Mouse (Mus musculus) C2C12 (cell line): ENCODE data around the gene Tnfrsf1b.

Source experiments
- CEBPB ChIP-seq: IDR thresholded peaks from one replicate; pipeline ENCODE4 v1.6.1; 2011; ENCODE audit warnings: low read depth, mild to moderate bottlenecking, control low read depth, moderate library complexity
- CTCF ChIP-seq: IDR thresholded peaks from one replicate; pipeline ENCODE4 v1.5.1; 2011; ENCODE audit not compliant: control insufficient read depth, insufficient read depth, insufficient read length
- FOSL1 ChIP-seq: IDR thresholded peaks from one replicate; pipeline ENCODE4 v1.8.0; 2011; ENCODE audit warnings: mild to moderate bottlenecking, low read length; ENCODE audit not compliant: poor library complexity, insufficient read depth, severe bottlenecking
- MAX ChIP-seq: IDR thresholded peaks from one replicate; pipeline ENCODE4 v1.6.1; 2011; ENCODE audit warnings: mild to moderate bottlenecking, control low read depth
- MYOD1 ChIP-seq: IDR thresholded peaks from one replicate; pipeline ENCODE4 v1.6.1; 2011; ENCODE audit warnings: low read depth; ENCODE audit not compliant: control insufficient read depth, insufficient read length
- MYOG ChIP-seq: IDR thresholded peaks from one replicate; pipeline ENCODE4 v1.6.1; 2011; ENCODE audit not compliant: control insufficient read depth, insufficient read length; ENCODE audit errors: extremely low read depth
- USF1 ChIP-seq: IDR thresholded peaks from one replicate; pipeline ENCODE4 v1.6.1; 2011; ENCODE audit warnings: low read depth, mild to moderate bottlenecking, control low read depth, moderate library complexity

DNA sequence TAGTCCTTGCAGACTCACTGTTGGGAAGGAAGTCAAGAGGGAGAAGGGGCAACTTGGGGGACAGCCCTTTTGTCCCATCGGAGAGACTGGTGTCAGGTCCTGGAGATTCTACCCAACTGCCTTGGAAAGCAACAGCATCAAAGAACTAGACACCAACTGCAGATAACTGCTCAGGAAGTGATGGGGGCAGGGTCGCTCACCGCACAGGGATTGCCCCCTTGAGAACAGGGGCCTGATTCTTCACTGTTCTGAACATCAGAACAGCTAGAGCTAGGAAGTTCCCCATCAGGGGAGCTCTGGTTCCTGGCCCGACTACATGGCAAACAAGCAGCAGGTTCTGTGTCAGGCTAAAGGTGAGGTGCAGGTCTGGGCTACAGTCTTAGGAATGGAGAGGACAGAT lies 19.8 kb upstream of the Tnfrsf1b start:
- TF ChIP-seq CTCF: no peak
- TF ChIP-seq CEBPB: no peak
- TF ChIP-seq MYOG: no peak
- TF ChIP-seq MYOD1: no peak
- no peak for TF ChIP-seq USF1
- no peak for TF ChIP-seq MAX
- no peak for TF ChIP-seq FOSL1
